Mouse (Mus musculus) G1E (cell line): ENCODE measurements around the gene Npr1.

Experiments
- CTCF ChIP-seq: IDR thresholded peaks from 2 replicates; pipeline ENCODE4 v1.5.1; 2012; ENCODE audit warnings: low read depth, low read length, inconsistent platforms, mixed read lengths
- GATA1 ChIP-seq: IDR thresholded peaks from 2 replicates; pipeline ENCODE4 v1.6.1; 2012; ENCODE audit warnings: borderline replicate concordance, low read length, inconsistent platforms, mixed read lengths
- TAL1 ChIP-seq: conservative IDR thresholded peaks from 2 replicates; pipeline ENCODE4 v1.6.1; 2012; ENCODE audit warnings: low read depth, low read length, inconsistent platforms, mixed read lengths

GRCm38 (mm10) chr3:90506362-90506761, 40.7 kb upstream of the Npr1 start:
- TF ChIP-seq CTCF (no peak), TAL1 (no peak), GATA1 (no peak)
